Mouse (Mus musculus) CH12.LX (cell line): ENCODE measurements around the gene Hoxb3.

Source experiments
- CTCF ChIP-seq, 2 experiments: IDR thresholded peaks in 1 of 2; conservative IDR thresholded peaks in 1 of 2; 2 replicates each; pipeline ENCODE4 v1.5.1; 2011 to 2012; ENCODE audit warnings: low read depth in 2 of 2, low read length in 2 of 2, improper control_type of control experiment in 1 of 2, inconsistent platforms in 1 of 2, mild to moderate bottlenecking in 1 of 2, moderate library complexity in 1 of 2
- JUND ChIP-seq: conservative IDR thresholded peaks from 2 replicates; pipeline ENCODE4 v1.6.1; 2011; ENCODE audit warnings: low read depth, low read length, improper control_type of control experiment
- MXI1 ChIP-seq: IDR thresholded peaks from 2 replicates; pipeline ENCODE4 v1.6.1; 2011; ENCODE audit warnings: mild to moderate bottlenecking, low read depth, low read length, improper control_type of control experiment
- POLR2A ChIP-seq: IDR thresholded peaks from 2 replicates; pipeline ENCODE4 v1.6.1; 2011; ENCODE audit warnings: low read depth, mild to moderate bottlenecking, improper control_type of control experiment, low read length
- RCOR1 ChIP-seq: conservative IDR thresholded peaks from 2 replicates; pipeline ENCODE4 v1.6.1; 2012; ENCODE audit warnings: low read depth, mild to moderate bottlenecking, inconsistent platforms, low read length, improper control_type of control experiment
- SMC3 ChIP-seq: IDR thresholded peaks from 2 replicates; pipeline ENCODE4 v1.6.1; 2011; ENCODE audit warnings: low read depth, low read length, improper control_type of control experiment

DNA sequence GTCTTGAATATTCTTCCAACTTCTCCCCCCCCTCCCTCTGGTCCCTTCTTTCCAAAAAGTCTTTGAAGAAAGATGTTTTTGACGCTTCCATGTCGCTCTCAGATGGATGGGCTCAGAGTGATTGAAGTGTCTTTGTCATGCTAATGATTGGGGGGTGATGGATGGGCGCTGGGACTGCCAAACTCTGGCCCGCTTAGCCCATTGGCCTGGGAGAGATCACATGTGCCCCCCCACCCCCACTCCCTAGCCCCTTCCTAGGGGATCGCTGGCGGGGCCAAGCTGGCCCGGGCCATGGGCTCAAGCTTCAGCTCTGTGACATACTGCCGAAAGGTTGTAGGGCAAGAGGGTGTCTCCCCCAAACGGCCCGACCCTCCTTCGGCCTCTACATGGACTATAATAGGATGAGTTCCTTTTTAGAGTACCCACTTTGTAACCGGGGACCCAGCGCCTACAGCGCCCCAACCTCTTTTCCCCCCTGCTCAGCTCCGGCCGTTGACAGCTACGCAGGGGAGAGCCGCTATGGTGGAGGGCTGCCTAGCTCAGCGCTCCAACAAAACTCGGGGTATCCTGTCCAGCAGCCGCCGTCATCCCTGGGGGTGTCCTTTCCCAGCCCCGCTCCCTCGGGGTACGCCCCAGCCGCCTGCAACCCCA, 42.4 kb downstream of the Hoxb3 start, which contains the start of gene Hoxb1:
- TF ChIP-seq RCOR1 = no peak
- no peak for TF ChIP-seq POLR2A
- no peak for TF ChIP-seq MXI1
- no peak for TF ChIP-seq JUND
- TF ChIP-seq CTCF (conservative IDR thresholded peaks at IDR 0.05 in 1 of 2, IDR thresholded peaks at IDR 0.05 in 1 of 2; ENCODE audit: low read depth in 2 of 2, low read length in 2 of 2) = no peak
- TF ChIP-seq SMC3 = no peak
